Comparison of ENCODE assay signal across 10 mouse cellular contexts in the genomic region with DNA sequence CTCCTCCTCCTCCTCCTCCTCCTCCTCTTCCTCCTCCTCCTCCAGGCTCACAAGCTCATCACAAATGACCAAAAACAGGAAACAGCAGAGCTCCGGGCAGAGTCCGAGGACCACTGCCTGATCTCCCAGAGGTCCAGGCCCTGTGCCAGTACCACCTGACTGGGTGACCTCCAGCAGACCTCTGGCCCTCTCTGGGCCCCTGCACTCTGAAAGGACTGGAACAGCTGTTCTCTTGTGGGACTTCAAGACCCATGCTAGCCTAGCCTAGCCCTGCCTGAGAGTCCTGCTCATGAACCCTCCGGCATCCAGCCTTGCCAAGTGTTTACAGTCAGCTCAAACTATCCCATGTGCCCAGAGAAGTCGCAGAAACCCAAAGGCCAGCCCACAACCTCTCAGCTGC. TPM values are rescaled to one million over a fixed set of nuclear protein-coding genes. Genes with fewer than 3 reads are reported as not detected.
DNase-seq lines count a peak whose midpoint lies in the region; ATAC-seq and TF ChIP-seq lines count a peak whose summit lies in the region.
"Had no signal": no experiment of that assay in that cellular context is flagged by ENCODE, and none has a peak within 500 bp of the region (broad histone marks: within the 10 kb centered on the region; RNA-seq: fewer than 3 reads in every experiment).

No protein-coding gene starts in this region.

- peak overlapping the region; percentile 27; the same call in 1 of the 2 replicates for H3K27ac ChIP-seq in intestine, embryonic 14.5 days (ENCODE audit: low read depth)
- no peak overlapping the region for H3K27ac ChIP-seq in intestine, postnatal 0 days (ENCODE audit: low read depth, low read length)
- H3K27ac ChIP-seq in heart, postnatal 0 days (ENCODE audit: low read depth): peak overlapping the region; percentile 58
- peak overlapping the region; percentile 43; the same call in 1 of the 2 replicates for H3K27ac ChIP-seq in limb, embryonic 10.5 days
- H3K27ac ChIP-seq in stomach, postnatal 0 days (replicated peaks): 0 out of 2 replicates have a peak overlapping the region, but pooled peaks have one; percentile 35
- H3K27ac ChIP-seq in neural tube, embryonic 15.5 days (replicated peaks): no peak overlapping the region
- H3K27ac ChIP-seq: forebrain, embryonic 15.5 days had no signal

- H3K4me3 ChIP-seq in intestine, embryonic 14.5 days (ENCODE audit: low read depth, low read length): no peak overlapping the region
- H3K4me3 ChIP-seq in intestine, postnatal 0 days (ENCODE audit: low read depth, low read length): no peak overlapping the region
- H3K4me3 ChIP-seq in heart, postnatal 0 days (ENCODE audit: low read depth, low read length): no peak overlapping the region
- H3K4me3 ChIP-seq in limb, embryonic 10.5 days: no peak overlapping the region
- H3K4me3 ChIP-seq in stomach, postnatal 0 days (ENCODE audit: low read depth, low read length): no peak overlapping the region
- H3K4me3 ChIP-seq in neural tube, embryonic 15.5 days (replicated peaks): no peak overlapping the region
- H3K4me3 ChIP-seq: forebrain, embryonic 15.5 days had no signal

- H3K4me1 ChIP-seq in intestine, embryonic 14.5 days (replicated peaks; ENCODE audit: control insufficient read depth, insufficient read depth, low read length): peaks cover 25% of the 10 kb centered on the region
- H3K4me1 ChIP-seq in intestine, postnatal 0 days (replicated peaks; ENCODE audit: control insufficient read depth, insufficient read depth, low read length): 0 out of 2 replicates have a peak, but pooled peaks cover 6% of the 10 kb centered on the region
- H3K4me1 ChIP-seq in heart, postnatal 0 days (ENCODE audit: control insufficient read depth, insufficient read depth): peaks cover 15% of the 10 kb centered on the region
- H3K4me1 ChIP-seq in limb, embryonic 10.5 days: peaks cover 59% of the 10 kb centered on the region
- 0 out of 2 replicates have a peak, but pooled peaks cover 8% of the 10 kb centered on the region for H3K4me1 ChIP-seq in stomach, postnatal 0 days (replicated peaks; ENCODE audit: control insufficient read depth, insufficient read depth)
- peaks cover 20% of the 10 kb centered on the region for H3K4me1 ChIP-seq in neural tube, embryonic 15.5 days

- H3K9ac ChIP-seq in intestine, embryonic 14.5 days (ENCODE audit: low read length): no peak overlapping the region
- H3K9ac ChIP-seq in intestine, postnatal 0 days (ENCODE audit: low read depth, low read length): no peak overlapping the region
- H3K9ac ChIP-seq in heart, postnatal 0 days (replicated peaks; ENCODE audit: low read depth, low read length): peak overlapping the region; percentile 8; the same call in 1 of the 2 replicates
- no peak overlapping the region for H3K9ac ChIP-seq in stomach, postnatal 0 days (ENCODE audit: low read length)
- H3K9ac ChIP-seq in neural tube, embryonic 15.5 days (replicated peaks): no peak overlapping the region
- H3K9ac ChIP-seq: forebrain, embryonic 15.5 days had no signal

- 0 out of 2 replicates have a peak, but pooled peaks have one; percentile 32 for TF ChIP-seq EP300 in heart, postnatal 0 days (IDR thresholded peaks at IDR 0.05; ENCODE audit: low read depth)
- TF ChIP-seq EP300 in stomach, postnatal 0 days (optimal IDR thresholded peaks at IDR 0.05): no peak

- no peaks in the 10 kb centered on the region for H3K27me3 ChIP-seq in intestine, embryonic 14.5 days (replicated peaks; ENCODE audit: control insufficient read depth, insufficient read depth, low read length)
- no peaks in the 10 kb centered on the region for H3K27me3 ChIP-seq in intestine, postnatal 0 days (replicated peaks; ENCODE audit: control insufficient read depth, insufficient read depth, low read length)
- no peaks in the 10 kb centered on the region for H3K27me3 ChIP-seq in heart, postnatal 0 days (ENCODE audit: control insufficient read depth, insufficient read depth, low read length)
- peaks cover 74% of the 10 kb centered on the region for H3K27me3 ChIP-seq in limb, embryonic 10.5 days (ENCODE audit: low read depth, poor library complexity, severe bottlenecking)
- H3K27me3 ChIP-seq in stomach, postnatal 0 days (ENCODE audit: control insufficient read depth, insufficient read depth, low read length): no peaks in the 10 kb centered on the region
- H3K27me3 ChIP-seq in neural tube, embryonic 15.5 days (replicated peaks): no peaks in the 10 kb centered on the region
- H3K27me3 ChIP-seq: forebrain, embryonic 15.5 days had no signal

- no peak for DNase-seq in intestine, embryonic 14.5 days (ENCODE audit: low spot score)
- peak; percentile 63 for DNase-seq in heart, postnatal 0 days (ENCODE audit: low spot score)
- DNase-seq in limb, embryonic 10.5 days (ENCODE audit: low spot score): no peak
- no peak for DNase-seq in stomach, postnatal 0 days (ENCODE audit: low spot score)
- no peak for DNase-seq in layer of hippocampus, adult 9-10 months (ENCODE audit: low spot score)
- DNase-seq: layer of hippocampus, postnatal 36 days had no signal

- no peaks in the 10 kb centered on the region for H3K36me3 ChIP-seq in intestine, embryonic 14.5 days (ENCODE audit: control insufficient read depth, insufficient read depth, low read length)
- peaks cover 22% of the 10 kb centered on the region; the same call in 1 of the 2 replicates for H3K36me3 ChIP-seq in intestine, postnatal 0 days (ENCODE audit: control insufficient read depth, insufficient read depth)
- peaks cover 31% of the 10 kb centered on the region for H3K36me3 ChIP-seq in heart, postnatal 0 days (replicated peaks; ENCODE audit: control insufficient read depth, insufficient read depth, low read length)
- no peaks in the 10 kb centered on the region for H3K36me3 ChIP-seq in limb, embryonic 10.5 days
- H3K36me3 ChIP-seq in stomach, postnatal 0 days (ENCODE audit: control insufficient read depth, insufficient read depth, low read length): no peaks in the 10 kb centered on the region
- no peaks in the 10 kb centered on the region for H3K36me3 ChIP-seq in neural tube, embryonic 15.5 days
- H3K36me3 ChIP-seq: forebrain, embryonic 15.5 days had no signal

- 45% methylated on average over 4 of the region's 4 CpGs for WGBS in intestine, embryonic 14.5 days
- 48% methylated on average over 4 of the region's 4 CpGs for WGBS in intestine, postnatal 0 days
- 10% methylated on average over 4 of the region's 4 CpGs for WGBS in heart, postnatal 0 days
- 66% methylated on average over 4 of the region's 4 CpGs for WGBS in limb, embryonic 10.5 days
- 36% methylated on average over 4 of the region's 4 CpGs for WGBS in stomach, postnatal 0 days
- WGBS in neural tube, embryonic 15.5 days: 69% methylated on average over 4 of the region's 4 CpGs

- no peak for ATAC-seq in intestine, embryonic 14.5 days (replicated peaks; ENCODE audit: low FRiP score, low TSS enrichment, low read depth)
- ATAC-seq in intestine, postnatal 0 days: no peak
- ATAC-seq in heart, postnatal 0 days (ENCODE audit: insufficient read depth, low read depth): peak; percentile 63
- ATAC-seq in stomach, postnatal 0 days (ENCODE audit: low FRiP score, low TSS enrichment): peak; percentile 16; the same call in 1 of the 2 replicates
- ATAC-seq in neural tube, embryonic 15.5 days (ENCODE audit: low FRiP score): no peak
- ATAC-seq in inflammation-experienced regulatory T-cells, adult 6 months: no peak
- ATAC-seq: forebrain, embryonic 15.5 days had no signal

- TF ChIP-seq CTCF in intestine, postnatal 0 days (IDR thresholded peaks at IDR 0.05; ENCODE audit: low read depth): no peak
- no peak for TF ChIP-seq CTCF in heart, postnatal 0 days (IDR thresholded peaks at IDR 0.05; ENCODE audit: low read depth)
- TF ChIP-seq CTCF in stomach, postnatal 0 days (IDR thresholded peaks at IDR 0.05; ENCODE audit: low read depth): no peak

- no peak overlapping the region for H3K4me2 ChIP-seq in intestine, embryonic 14.5 days (ENCODE audit: low read length)
- no peak overlapping the region for H3K4me2 ChIP-seq in intestine, postnatal 0 days (replicated peaks; ENCODE audit: low read depth)
- H3K4me2 ChIP-seq in heart, postnatal 0 days (ENCODE audit: low read depth, low read length): no peak overlapping the region
- H3K4me2 ChIP-seq in stomach, postnatal 0 days (replicated peaks; ENCODE audit: low read depth): no peak overlapping the region
- no peak overlapping the region for H3K4me2 ChIP-seq in neural tube, embryonic 15.5 days
- H3K4me2 ChIP-seq: forebrain, embryonic 15.5 days had no signal

- H3K9me3 ChIP-seq in intestine, embryonic 14.5 days (ENCODE audit: control insufficient read depth, low read length): no peaks in the 10 kb centered on the region
- H3K9me3 ChIP-seq in intestine, postnatal 0 days (ENCODE audit: control insufficient read depth): no peaks in the 10 kb centered on the region
- H3K9me3 ChIP-seq in heart, postnatal 0 days (replicated peaks; ENCODE audit: control insufficient read depth, low read length): no peaks in the 10 kb centered on the region
- no peaks in the 10 kb centered on the region for H3K9me3 ChIP-seq in limb, embryonic 10.5 days (replicated peaks)
- H3K9me3 ChIP-seq in stomach, postnatal 0 days (ENCODE audit: control insufficient read depth, low read length): no peaks in the 10 kb centered on the region
- H3K9me3 ChIP-seq in neural tube, embryonic 15.5 days (replicated peaks): no peaks in the 10 kb centered on the region
- H3K9me3 ChIP-seq: forebrain, embryonic 15.5 days had no signal

RNA-seq across cellular contexts. Expression of a gene that starts 12.4 kb away (rescaled TPM):
- 7.3 and 8.6 TPM in 2 replicates for polyA plus RNA-seq in intestine, embryonic 14.5 days (2014; fragmentation: Nextera tagmentation; extraction: Ambion mirVana)
- 3.2 and 3.9 TPM in 2 replicates for polyA plus RNA-seq in intestine, postnatal 0 days (2015; fragmentation: Nextera tagmentation; extraction: Ambion mirVana)
- 2.7 and 6.4 TPM in 2 replicates for total RNA-seq in heart, postnatal 0 days (2014; rRNA removed; ENCODE audit: low replicate concordance)
- 4.0 and 4.6 TPM in 2 replicates for polyA plus RNA-seq in heart, postnatal 0 days (2015; fragmentation: Nextera tagmentation; extraction: Ambion mirVana)
- polyA plus RNA-seq in limb, embryonic 10.5 days (2016; fragmentation: Nextera tagmentation; extraction: Ambion mirVana): 4.7 and 5.3 TPM in 2 replicates
- polyA plus RNA-seq in stomach, postnatal 0 days (2015; fragmentation: Nextera tagmentation; extraction: Ambion mirVana): 2.4 and 2.8 TPM in 2 replicates
- 1.9 and 3.7 TPM in 2 replicates for polyA plus RNA-seq in neural tube, embryonic 15.5 days (2015; fragmentation: Nextera tagmentation; extraction: Ambion mirVana)
- under 1 TPM; 0.15 to 0.26 (median 0.19) TPM for polyA plus RNA-seq in inflammation-experienced regulatory T-cells, adult 6 months (2017; shearing (Covaris generic))

RNA-seq across cellular contexts. Expression of a gene that starts 17.2 kb away (rescaled TPM):
- 18.4 and 19.1 TPM in 2 replicates for polyA plus RNA-seq in intestine, embryonic 14.5 days (2014; fragmentation: Nextera tagmentation; extraction: Ambion mirVana)
- polyA plus RNA-seq in intestine, postnatal 0 days (2015; fragmentation: Nextera tagmentation; extraction: Ambion mirVana): 7.2 and 7.6 TPM in 2 replicates
- total RNA-seq in heart, postnatal 0 days (2014; rRNA removed; ENCODE audit: low replicate concordance): 12.9 and 13.1 TPM in 2 replicates
- 13.0 and 13.4 TPM in 2 replicates for polyA plus RNA-seq in heart, postnatal 0 days (2015; fragmentation: Nextera tagmentation; extraction: Ambion mirVana)
- 11.1 and 13.1 TPM in 2 replicates for polyA plus RNA-seq in limb, embryonic 10.5 days (2016; fragmentation: Nextera tagmentation; extraction: Ambion mirVana)
- polyA plus RNA-seq in stomach, postnatal 0 days (2015; fragmentation: Nextera tagmentation; extraction: Ambion mirVana): 5.6 and 7.2 TPM in 2 replicates
- polyA plus RNA-seq in neural tube, embryonic 15.5 days (2015; fragmentation: Nextera tagmentation; extraction: Ambion mirVana): 14.5 and 22.6 TPM in 2 replicates
- polyA plus RNA-seq in inflammation-experienced regulatory T-cells, adult 6 months (2017; shearing (Covaris generic)): 10 to 100 TPM; 45.8 to 70.7 (median 62.8) TPM

RNA-seq across cellular contexts. Expression of a gene that starts 52.0 kb away (rescaled TPM):
- 44.9 and 45.7 TPM in 2 replicates for polyA plus RNA-seq in intestine, embryonic 14.5 days (2014; fragmentation: Nextera tagmentation; extraction: Ambion mirVana)
- 16.8 and 17.0 TPM in 2 replicates for polyA plus RNA-seq in intestine, postnatal 0 days (2015; fragmentation: Nextera tagmentation; extraction: Ambion mirVana)
- total RNA-seq in heart, postnatal 0 days (2014; rRNA removed; ENCODE audit: low replicate concordance): 44.7 and 52.5 TPM in 2 replicates
- 27.1 and 27.4 TPM in 2 replicates for polyA plus RNA-seq in heart, postnatal 0 days (2015; fragmentation: Nextera tagmentation; extraction: Ambion mirVana)
- 18.8 and 22.0 TPM in 2 replicates for polyA plus RNA-seq in limb, embryonic 10.5 days (2016; fragmentation: Nextera tagmentation; extraction: Ambion mirVana)
- polyA plus RNA-seq in stomach, postnatal 0 days (2015; fragmentation: Nextera tagmentation; extraction: Ambion mirVana): 37.7 and 45.4 TPM in 2 replicates
- polyA plus RNA-seq in neural tube, embryonic 15.5 days (2015; fragmentation: Nextera tagmentation; extraction: Ambion mirVana): 12.0 and 16.2 TPM in 2 replicates
- not detected for polyA plus RNA-seq in inflammation-experienced regulatory T-cells, adult 6 months (2017; shearing (Covaris generic))

Comparison
In these comparisons a context has a peak if more than half of its experiments do, and no peak if none do; other contexts are left out.
1. H3K27ac ChIP-seq: peak in intestine, embryonic 14.5 days (single experiment), heart, postnatal 0 days (single experiment), limb, embryonic 10.5 days (single experiment) and stomach, postnatal 0 days (single experiment); none in intestine, postnatal 0 days (single experiment) and neural tube, embryonic 15.5 days (single experiment).
2. ATAC-seq: peak in heart, postnatal 0 days (single experiment) and stomach, postnatal 0 days (single experiment); none in intestine, embryonic 14.5 days (single experiment), intestine, postnatal 0 days (single experiment), neural tube, embryonic 15.5 days (single experiment) and inflammation-experienced regulatory T-cells, adult 6 months (single experiment).
3. RNA of a gene that starts 52.0 kb away (polyA plus RNA-seq): 44.9 to 45.7 TPM in intestine, embryonic 14.5 days, 37.7 to 45.4 TPM in stomach, postnatal 0 days, 27.1 to 27.4 TPM in heart, postnatal 0 days, 18.8 to 22.0 TPM in limb, embryonic 10.5 days, 16.8 to 17.0 TPM in intestine, postnatal 0 days and 12.0 to 16.2 TPM in neural tube, embryonic 15.5 days; not detected in inflammation-experienced regulatory T-cells, adult 6 months; every median in the first group is over 10 times any median in the second.